Mouse (Mus musculus) embryonic facial prominence, embryonic 10.5 days (tissue): Measurements from ENCODE around the gene Cbfa2t2. TPM values are rescaled to one million over a fixed set of nuclear protein-coding genes. Genes with fewer than 3 reads are reported as not detected.
"Not testable (repeated sequence)": the region's sequence is repeated elsewhere in the genome, so short reads cannot be mapped to it uniquely, and the experiment has no call there.

Experiments used
- DNase-seq: peaks from one replicate; pipeline ENCODE4 v3.0.0-alpha.2; 2017; ENCODE audit warnings: low spot score
- H3K27ac ChIP-seq: fragments of 300-500 bp; sonication (generic); replicated peaks from 2 replicates; pipeline ENCODE4 v1.5.1; 2016; ENCODE audit warnings: mild to moderate bottlenecking
- H3K27me3 ChIP-seq: fragments of 300-500 bp; sonication (generic); replicated peaks from 2 replicates; pipeline ENCODE4 v1.6.1; 2016; ENCODE audit warnings: low read depth, mild to moderate bottlenecking; ENCODE audit not compliant: poor library complexity, severe bottlenecking
- H3K36me3 ChIP-seq: fragments of 300-500 bp; sonication (generic); replicated peaks from 2 replicates; pipeline ENCODE4 v1.6.1; 2016; ENCODE audit warnings: mild to moderate bottlenecking, moderate library complexity
- H3K4me1 ChIP-seq: fragments of 300-500 bp; sonication (generic); 2 replicates; pipeline ENCODE4 v1.6.1; 2016
- H3K4me3 ChIP-seq: fragments of 300-500 bp; sonication (generic); 2 replicates; pipeline ENCODE4 v1.5.1; 2016; ENCODE audit warnings: mild to moderate bottlenecking, moderate library complexity
- H3K9me3 ChIP-seq: fragments of 300-500 bp; sonication (generic); 2 replicates; pipeline ENCODE4 v1.6.1; 2016; ENCODE audit warnings: mild to moderate bottlenecking
- WGBS: fragments of 180-500 bp; shearing (Covaris S2); methylation state at CpG from one replicate; pipeline ENCODE4 v1.1.7; 2016; 5-methylcytosine and 5-hydroxymethylcytosine counted together
- polyA plus RNA-seq: library from polyadenylated mRNA; unstranded; fragments of >200 nt; fragmentation: Nextera tagmentation; extraction: Ambion mirVana; gene quantifications from 2 replicates; pipeline ENCODE4 v1.2.1, GENCODE M21; 2016

The Cbfa2t2 gene
- polyA plus RNA-seq, 1 experiment from 2014 or later, result 68.8 TPM

GRCm38 (mm10) chr2:154459262-154459661 is 23.0 kb downstream of the Cbfa2t2 start:
- WGBS, result 86% methylated on average over 2 of the region's 2 CpGs
- no peaks in the 10 kb centered on the region for H3K27me3 ChIP-seq
- H3K4me1 ChIP-seq, result peaks cover 44% of the 10 kb centered on the region
- no peak for DNase-seq
- no peak overlapping the region for H3K4me3 ChIP-seq
- no peaks in the 10 kb centered on the region for H3K9me3 ChIP-seq
- no peak overlapping the region for H3K27ac ChIP-seq
- H3K36me3 ChIP-seq, result peaks cover 10% of the 10 kb centered on the region; the same call in 1 of the 2 replicates

DNA sequence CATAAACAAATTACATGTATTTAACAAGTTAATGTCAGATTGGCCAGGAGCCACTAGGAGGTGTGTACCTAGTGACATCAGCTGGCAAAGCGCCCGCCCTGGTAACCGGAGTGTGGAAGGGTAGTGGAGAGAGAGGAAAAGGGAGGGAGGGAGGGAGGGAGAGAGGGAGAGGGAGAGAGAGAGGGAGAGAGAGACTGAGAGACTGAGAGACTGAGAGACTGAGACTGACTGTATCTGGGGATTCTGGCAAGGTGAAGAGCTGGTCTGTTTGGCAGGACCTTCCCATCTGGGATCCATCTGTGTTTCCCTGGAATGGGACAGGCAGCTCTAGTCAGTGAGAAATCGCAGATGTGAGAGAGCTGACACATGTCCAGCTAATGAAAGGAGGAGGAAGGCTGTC is 23.6 kb downstream of the Cbfa2t2 start:
- Histone ChIP-seq H3K4me3 (no peak overlapping the region), H3K36me3 (peaks cover 10% of the 10 kb centered on the region; the same call in 1 of the 2 replicates), H3K9me3 (no peaks in the 10 kb centered on the region), H3K27ac (0 out of 2 replicates have a peak overlapping the region, but pooled peaks have one; percentile 10), H3K4me1 (peaks cover 43% of the 10 kb centered on the region), H3K27me3 (no peaks in the 10 kb centered on the region)
- 38% methylated on average over 4 of the region's 4 CpGs for WGBS
- DNase-seq, result peak; percentile 77

DNA sequence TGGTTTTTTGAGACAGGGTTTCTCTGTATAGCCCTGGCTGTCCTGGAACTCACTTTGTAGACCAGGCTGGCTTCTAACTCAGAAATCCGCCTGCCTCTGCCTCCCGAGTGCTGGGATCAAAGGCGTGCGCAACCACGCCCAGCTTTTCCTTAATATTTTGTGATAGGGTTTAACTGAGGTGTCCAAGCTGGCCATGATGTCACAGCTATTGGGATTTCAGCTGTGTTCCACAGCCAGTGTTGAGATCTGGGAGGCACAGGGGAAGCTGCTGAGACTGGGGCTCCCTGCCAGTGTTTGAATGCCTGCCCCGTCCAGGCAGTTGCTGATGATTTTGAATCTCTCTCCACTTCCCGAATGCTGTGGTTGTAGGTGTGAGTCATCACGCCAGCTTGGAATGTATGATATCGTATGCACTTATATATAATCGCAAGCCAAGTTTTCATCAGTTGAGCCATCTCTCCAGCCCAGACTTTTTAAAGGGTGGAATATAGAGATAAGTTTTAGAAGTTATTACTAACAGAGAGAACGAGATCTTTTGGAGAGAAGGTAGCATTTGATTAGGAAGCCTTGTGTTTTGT is 27.4 kb downstream of the Cbfa2t2 start:
- peaks cover 9% of the 10 kb centered on the region for H3K36me3 ChIP-seq
- no peak overlapping the region for H3K27ac ChIP-seq
- peaks cover 48% of the 10 kb centered on the region for H3K4me1 ChIP-seq
- 92% methylated on average over 11 of the region's 11 CpGs for WGBS
- 0 out of 2 replicates have a peak, but pooled peaks cover 2% of the 10 kb centered on the region for H3K9me3 ChIP-seq
- H3K27me3 ChIP-seq, result no peaks in the 10 kb centered on the region
- DNase-seq, result no peak
- no peak overlapping the region for H3K4me3 ChIP-seq

- Histone ChIP-seq H3K27me3 (no peaks in the 10 kb centered on the region), H3K4me1 (peaks cover 40% of the 10 kb centered on the region), H3K27ac (0 out of 2 replicates have a peak overlapping the region, but pooled peaks have one; percentile 14), H3K9me3 (0 out of 2 replicates have a peak, but pooled peaks cover 2% of the 10 kb centered on the region), H3K4me3 (no peak overlapping the region), H3K36me3 (peaks cover 9% of the 10 kb centered on the region)
- peak; percentile 56 for DNase-seq
- WGBS, result 36% methylated on average over 1 of the region's 1 CpGs
These were observed 29.6 kb downstream of the Cbfa2t2 start for GRCm38 (mm10) chr2:154465914-154466335.

- Histone ChIP-seq H3K27ac (no peak overlapping the region; the same call in 1 of the 2 replicates), H3K9me3 (0 out of 2 replicates have a peak, but pooled peaks cover 2% of the 10 kb centered on the region), H3K36me3 (peaks cover 9% of the 10 kb centered on the region), H3K4me1 (peaks cover 38% of the 10 kb centered on the region), H3K27me3 (no peaks in the 10 kb centered on the region), H3K4me3 (no peak overlapping the region)
- DNase-seq, result no peak
- WGBS, result 85% methylated on average over 5 of the region's 5 CpGs
These were observed 30.9 kb downstream of the Cbfa2t2 start for GRCm38 (mm10) chr2:154467139-154467538.

DNA sequence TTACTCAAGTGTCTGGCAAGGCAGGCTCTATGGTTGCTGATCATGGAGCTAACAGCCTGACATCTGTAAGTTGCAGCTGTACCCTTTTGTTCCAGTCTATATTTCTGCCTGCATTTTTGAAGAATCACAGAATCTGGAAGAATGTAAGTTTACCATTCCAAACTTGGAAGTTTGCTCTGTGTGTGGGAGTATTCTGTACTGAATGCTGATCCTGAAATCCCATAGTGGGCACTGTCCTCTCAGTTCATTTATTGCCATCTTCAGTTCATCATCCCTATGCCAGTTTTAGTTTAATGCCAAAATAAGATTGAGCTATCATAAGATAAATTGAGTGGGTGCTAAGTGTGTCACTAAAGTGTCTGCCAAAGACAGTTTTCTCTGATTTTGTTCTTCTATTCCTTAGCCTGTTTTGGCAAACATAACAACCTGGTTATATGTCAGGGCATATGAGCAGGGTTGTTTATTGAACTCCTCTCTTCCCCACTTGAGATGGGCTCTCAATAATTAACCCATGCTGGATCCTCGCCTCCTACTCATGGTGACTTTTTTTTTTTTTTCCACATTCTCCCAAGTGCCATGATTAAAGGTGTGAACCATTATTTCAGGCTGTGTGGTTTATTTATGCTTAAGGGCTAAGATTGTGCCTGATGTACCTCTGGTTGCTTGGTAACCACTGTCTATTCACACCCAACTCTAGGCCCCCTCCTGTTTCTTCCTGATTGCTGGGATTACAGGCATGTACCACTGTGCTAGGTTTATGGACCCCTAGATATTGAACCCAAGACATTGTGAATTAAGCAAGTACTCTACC is 38.2 kb downstream of the Cbfa2t2 start:
- H3K27me3 ChIP-seq, result no peaks in the 10 kb centered on the region
- 84% methylated on average over 1 of the region's 1 CpGs for WGBS
- H3K27ac ChIP-seq, result no peak overlapping the region
- H3K4me1 ChIP-seq, result no peaks in the 10 kb centered on the region
- no peak overlapping the region for H3K4me3 ChIP-seq
- H3K36me3 ChIP-seq, result peaks cover 6% of the 10 kb centered on the region; the same call in 1 of the 2 replicates
- DNase-seq, result no peak
- H3K9me3 ChIP-seq, result no peaks in the 10 kb centered on the region

- Histone ChIP-seq H3K9me3 (no peaks in the 10 kb centered on the region), H3K36me3 (peaks cover 6% of the 10 kb centered on the region; the same call in 1 of the 2 replicates), H3K4me1 (no peaks in the 10 kb centered on the region), H3K27ac (no peak overlapping the region), H3K4me3 (no peak overlapping the region), H3K27me3 (no peaks in the 10 kb centered on the region)
- DNase-seq, result no peak
- WGBS, result 82% methylated on average over 1 of the region's 1 CpGs
These were observed 38.7 kb downstream of the Cbfa2t2 start for GRCm38 (mm10) chr2:154475062-154475349.

- Histone ChIP-seq H3K4me1 (no peaks in the 10 kb centered on the region), H3K27me3 (no peaks in the 10 kb centered on the region), H3K4me3 (no peak overlapping the region), H3K36me3 (peaks cover 6% of the 10 kb centered on the region; the same call in 1 of the 2 replicates), H3K9me3 (no peaks in the 10 kb centered on the region), H3K27ac (no peak overlapping the region)
- no peak for DNase-seq
- 92% methylated on average over 7 of the region's 7 CpGs for WGBS
These were observed 39.6 kb downstream of the Cbfa2t2 start for GRCm38 (mm10) chr2:154475861-154476260.

- H3K36me3 ChIP-seq, result peaks cover 6% of the 10 kb centered on the region; the same call in 1 of the 2 replicates
These were observed 40.7 kb downstream of the Cbfa2t2 start for GRCm38 (mm10) chr2:154477028-154477427.

DNA sequence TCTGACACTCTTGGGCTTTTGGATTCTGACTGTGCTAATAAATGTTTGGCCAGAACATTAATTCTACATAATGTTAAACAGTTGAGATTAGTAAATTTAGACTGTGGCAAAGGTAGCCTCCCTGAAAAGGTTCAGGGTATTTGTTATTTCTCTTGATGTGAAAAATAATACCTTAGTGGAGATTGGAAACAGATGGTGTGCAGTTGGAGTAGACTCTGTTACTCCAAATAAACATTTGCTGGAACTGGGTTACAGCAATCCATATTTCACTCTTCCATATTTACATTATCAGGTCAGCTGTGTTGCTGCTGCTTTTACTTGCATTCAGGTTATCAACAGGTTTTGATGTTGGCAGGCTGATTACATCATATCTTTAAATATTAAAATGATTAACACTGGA is 55.5 kb downstream of the Cbfa2t2 start:
- no peak for DNase-seq

More at GRCm38 (mm10) chr2:154477028-154477427, 40.7 kb downstream of the Cbfa2t2 start:
- H3K4me3 ChIP-seq, result no peak overlapping the region
- WGBS, result 86% methylated on average over 3 of the region's 3 CpGs
- H3K27me3 ChIP-seq, result no peaks in the 10 kb centered on the region
- no peak for DNase-seq
- no peak overlapping the region for H3K27ac ChIP-seq
- no peaks in the 10 kb centered on the region for H3K4me1 ChIP-seq
- no peaks in the 10 kb centered on the region for H3K9me3 ChIP-seq

GRCm38 (mm10) chr2:154493559-154493958 is 57.3 kb downstream of the Cbfa2t2 start:
- not testable (repeated sequence) for H3K4me3 ChIP-seq, DNase-seq, H3K27ac ChIP-seq, H3K9me3 ChIP-seq, H3K27me3 ChIP-seq
- Histone ChIP-seq H3K36me3 (peaks cover 12% of the 10 kb centered on the region; the same call in 1 of the 2 replicates), H3K4me1 (peaks cover 20% of the 10 kb centered on the region)
- WGBS, result 51% methylated on average over 2 of the region's 2 CpGs

More for the DNA sequence above, 55.5 kb downstream of the Cbfa2t2 start:
- no peak overlapping the region for H3K4me3 ChIP-seq
- H3K36me3 ChIP-seq, result 0 out of 2 replicates have a peak, but pooled peaks cover 7% of the 10 kb centered on the region
- no peaks in the 10 kb centered on the region for H3K9me3 ChIP-seq
- H3K4me1 ChIP-seq, result peaks cover 20% of the 10 kb centered on the region
- H3K27ac ChIP-seq, result no peak overlapping the region
- no peaks in the 10 kb centered on the region for H3K27me3 ChIP-seq

- peaks cover 20% of the 10 kb centered on the region for H3K4me1 ChIP-seq
- no peak for DNase-seq
- H3K27me3 ChIP-seq, result no peaks in the 10 kb centered on the region
- H3K27ac ChIP-seq, result no peak overlapping the region
- peaks cover 8% of the 10 kb centered on the region; the same call in 1 of the 2 replicates for H3K36me3 ChIP-seq
- no peaks in the 10 kb centered on the region for H3K9me3 ChIP-seq
- no peak overlapping the region for H3K4me3 ChIP-seq
- WGBS, result 92% methylated on average over 4 of the region's 4 CpGs
These were observed 58.7 kb downstream of the Cbfa2t2 start for GRCm38 (mm10) chr2:154495021-154495420.

- H3K9me3 ChIP-seq, result no peaks in the 10 kb centered on the region
- H3K27ac ChIP-seq, result no peak overlapping the region
- H3K4me1 ChIP-seq, result no peaks in the 10 kb centered on the region
- DNase-seq, result no peak
- no peaks in the 10 kb centered on the region for H3K27me3 ChIP-seq
- H3K4me3 ChIP-seq, result no peak overlapping the region
- 79% methylated on average over 5 of the region's 5 CpGs for WGBS
- H3K36me3 ChIP-seq, result peaks cover 39% of the 10 kb centered on the region
These were observed 62.3 kb downstream of the Cbfa2t2 start for GRCm38 (mm10) chr2:154498571-154498970.
